Mouse (Mus musculus): ENCODE data around the gene Gm10226. TPM values are rescaled to one million over a fixed set of nuclear protein-coding genes. Genes with fewer than 3 reads are reported as not detected.
"Not testable (repeated sequence)": the region's sequence is repeated elsewhere in the genome, so short reads cannot be mapped to it uniquely, and the experiment has no call there.

The Gm10226 gene
- total RNA-seq (2021): not detected
- long read RNA-seq, experiment 1: 0 reads
- long read RNA-seq, experiment 2: 0 reads

DNA sequence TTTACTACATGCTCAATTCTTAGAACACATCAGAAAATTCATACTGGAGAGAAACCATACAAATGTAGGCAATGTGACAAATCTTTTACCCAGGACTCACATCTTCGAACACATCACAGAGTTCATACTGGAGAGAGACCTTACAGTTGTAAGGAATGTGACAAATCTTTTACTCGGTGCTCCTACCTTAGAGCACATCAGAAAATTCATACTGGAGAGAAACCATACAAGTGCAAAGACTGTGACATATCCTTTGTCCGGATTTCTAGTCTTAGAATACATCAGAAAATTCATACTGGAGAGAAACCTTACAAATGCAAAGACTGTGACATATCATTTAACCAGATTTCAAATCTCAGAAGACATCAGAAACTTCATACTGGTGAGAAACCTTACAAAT is at the start of gene Gm10226:
Gene Gm10226 (plus strand): TSS at position 301 of the 400 bp plus-strand sequence.
- intact Hi-C loops (cut with DNase I): no loop called here
- no peak for DNase-seq

DNA sequence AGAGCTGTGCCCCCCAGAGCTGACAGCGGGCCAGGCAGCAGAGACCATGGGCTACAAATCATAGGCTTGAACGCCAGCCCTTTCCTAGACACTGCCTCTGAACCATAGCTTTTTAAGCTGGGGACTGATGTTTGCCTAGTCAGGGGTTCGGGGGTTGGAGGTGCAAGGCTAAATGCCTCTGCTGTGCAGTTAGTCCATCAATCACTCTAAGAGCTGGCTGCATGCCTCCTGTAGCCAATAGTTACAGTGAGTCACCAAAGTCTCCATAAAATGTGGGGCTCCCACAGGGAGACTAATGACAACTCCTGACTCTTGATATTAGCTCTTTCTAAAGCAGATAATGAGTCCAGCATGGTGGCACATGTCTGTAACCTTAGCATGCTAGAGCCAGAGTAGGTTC is 42.9 kb upstream of the Gm10226 start:
- intact Hi-C loops (cut with DNase I): loop anchor here (2.0 kb wide), 1 partner anchor 30 kb away; no protein-coding TSS in a partner anchor
- no peak for DNase-seq

DNA sequence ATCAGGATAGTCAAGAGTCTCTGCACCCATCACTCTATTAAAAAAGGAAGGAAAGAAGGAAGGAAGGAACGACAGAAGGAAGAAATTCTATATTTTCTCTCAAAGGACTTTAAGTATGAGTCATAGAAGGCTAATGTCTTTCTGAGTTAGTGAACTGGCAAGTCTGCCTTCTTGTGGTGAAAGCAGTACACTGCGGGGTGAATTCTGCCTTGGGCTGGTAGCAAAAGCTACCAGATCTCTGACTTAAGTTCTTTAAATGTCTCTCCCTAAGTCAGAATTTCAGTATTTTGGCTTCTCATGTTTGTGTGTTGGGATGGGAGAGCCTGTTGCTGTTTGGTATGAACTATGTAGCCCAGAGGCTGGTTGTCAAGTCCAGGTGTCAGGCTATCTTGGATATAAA is 41.7 kb upstream of the Gm10226 start:
- no peak for DNase-seq
- intact Hi-C loops (cut with DNase I): loop anchor here (2.0 kb wide), 1 partner anchor 29 kb away; no protein-coding TSS in a partner anchor

DNA sequence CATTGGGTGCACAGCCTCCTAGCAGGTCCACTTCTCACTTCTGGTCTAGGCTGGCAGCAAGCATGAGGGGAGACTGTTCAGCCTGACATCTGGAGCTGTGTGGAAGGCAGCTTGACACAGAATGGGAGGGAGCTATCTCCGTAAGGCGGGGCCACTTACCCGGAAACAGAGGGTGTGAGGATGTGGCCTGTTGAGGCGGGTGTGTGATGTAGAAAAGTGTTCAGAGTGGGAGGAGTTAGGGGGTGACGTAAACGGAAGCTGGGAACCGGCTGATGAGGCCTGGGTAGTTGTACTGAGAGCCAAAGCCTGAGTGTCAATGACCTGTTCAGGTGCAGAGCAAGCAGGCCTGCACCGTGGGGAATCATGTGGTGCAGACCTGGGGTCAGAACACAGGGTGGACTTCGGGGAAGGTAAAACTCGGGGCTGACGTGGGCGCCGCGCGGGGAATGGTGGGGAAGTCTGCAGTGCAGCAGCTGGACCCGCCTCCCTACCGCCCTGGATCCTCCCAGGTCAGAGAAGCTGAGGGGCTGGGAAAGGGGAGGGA is 41.2 kb upstream of the Gm10226 start, which contains the start of gene Zfp983:
Gene Zfp983 (plus strand): TSS at position 261 of the 544 bp plus-strand sequence.
- intact Hi-C loops (cut with DNase I): not testable (repeated sequence)
- peak; percentile 53 to 63 for DNase-seq

DNA sequence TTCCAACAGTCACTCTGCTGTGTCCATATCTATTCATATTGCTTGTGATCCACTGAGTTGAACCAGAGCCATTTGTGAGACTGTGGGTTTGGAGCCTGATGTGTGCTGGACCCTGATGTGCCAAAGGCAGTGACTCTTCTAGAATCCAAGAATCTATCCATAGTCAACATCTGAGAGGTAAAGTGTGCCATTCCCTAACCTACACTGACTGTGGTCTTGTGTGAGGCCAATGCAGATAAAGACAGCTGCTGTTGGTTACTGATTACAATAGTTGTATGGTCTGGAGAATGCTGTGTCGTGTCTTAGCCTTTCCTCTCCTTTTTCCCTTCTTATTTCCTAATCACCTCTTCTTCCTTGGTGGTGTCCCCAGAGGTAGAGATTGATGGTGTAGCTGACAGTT is 12.8 kb upstream of the Gm10226 start:
- intact Hi-C loops (cut with DNase I): loop anchor here (2.0 kb wide), 1 partner anchor 30 kb away; no protein-coding TSS in a partner anchor

DNA sequence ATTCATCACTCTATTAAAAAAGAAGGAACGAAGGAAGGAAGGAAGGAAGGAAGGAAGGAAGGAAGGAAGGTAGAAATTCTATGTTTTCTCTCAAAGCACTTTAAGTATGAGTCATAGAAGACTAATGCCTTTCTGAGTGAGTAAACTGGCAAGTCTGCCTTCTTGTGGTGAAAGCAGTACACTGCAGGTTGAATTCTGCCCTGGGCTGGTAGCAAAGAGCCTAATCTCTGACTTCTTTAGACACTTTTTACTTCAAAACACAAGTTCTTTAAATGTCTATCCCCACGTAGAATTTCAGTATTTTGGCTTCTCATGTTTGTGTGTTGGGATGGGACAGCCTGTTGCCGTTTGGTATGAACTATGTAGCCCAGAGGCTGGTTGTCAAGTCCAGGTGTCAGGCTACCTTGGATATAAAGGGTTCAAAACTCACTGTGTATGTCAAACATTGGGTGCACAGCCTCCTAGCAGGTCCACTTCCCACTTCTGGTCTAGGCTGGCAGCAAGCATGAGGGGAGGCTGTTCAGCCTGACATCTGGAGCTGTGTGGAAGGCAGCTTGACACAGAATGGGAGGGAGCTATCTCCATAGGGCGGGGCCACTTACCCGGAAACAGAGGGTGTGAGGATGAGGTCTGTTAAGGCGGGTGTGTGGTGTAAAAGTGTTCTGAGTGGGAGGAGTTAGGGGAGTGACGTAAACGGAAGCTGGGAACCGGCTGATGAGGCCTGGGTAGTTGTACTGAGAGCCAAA is 12.2 kb upstream of the Gm10226 start:
- intact Hi-C loops (cut with DNase I): loop anchor here (2.0 kb wide), 1 partner anchor 31 kb away; no protein-coding TSS in a partner anchor

More for the DNA sequence above, 12.8 kb upstream of the Gm10226 start:
- DNase-seq: not testable (repeated sequence)

DNA sequence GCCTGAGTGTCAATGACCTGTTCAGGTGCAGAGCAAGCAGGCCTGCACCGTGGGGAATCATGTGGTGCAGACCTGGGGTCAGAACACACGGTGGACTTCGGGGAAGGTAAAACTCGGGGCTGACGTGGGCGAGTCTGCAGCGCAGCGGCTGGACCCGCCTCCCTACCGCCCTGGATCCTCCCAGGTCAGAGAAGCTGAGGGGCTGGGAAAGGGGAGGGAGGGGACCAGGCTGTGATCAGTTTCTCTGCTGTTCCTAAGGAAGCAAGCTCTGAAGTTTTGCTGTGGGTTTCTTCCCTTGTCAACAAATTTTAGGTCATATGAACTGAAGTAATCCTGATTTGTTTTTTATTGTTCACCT is 11.7 kb upstream of the Gm10226 start:
- DNase-seq; intact Hi-C loops (cut with DNase I): not testable (repeated sequence)

More for the DNA sequence above, 12.2 kb upstream of the Gm10226 start:
- DNase-seq: peak; percentile 64 to 76

DNA sequence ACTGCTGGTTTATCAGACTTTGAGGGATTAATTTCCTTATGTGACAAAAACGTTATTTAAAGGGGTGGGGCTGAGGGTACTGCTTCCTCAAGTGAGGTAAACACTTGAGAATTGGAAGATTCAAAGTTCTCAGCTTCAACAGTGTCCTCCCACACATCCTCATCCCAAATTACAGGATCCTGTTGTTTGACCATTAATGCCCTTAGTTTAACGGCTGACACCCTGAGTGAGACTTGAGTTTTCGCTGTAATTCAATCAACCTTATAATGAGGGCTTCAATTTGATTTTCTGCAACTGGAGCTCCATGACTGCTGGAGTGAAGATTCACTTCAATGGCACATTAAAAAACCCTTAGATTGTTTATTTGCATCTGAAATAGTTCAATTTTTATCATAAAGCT is 1.7 kb downstream of the Gm10226 start:
- intact Hi-C loops (cut with DNase I): loop anchor here (2.0 kb wide), 1 partner anchor 31 kb away; no protein-coding TSS in a partner anchor
- DNase-seq: no peak

DNA sequence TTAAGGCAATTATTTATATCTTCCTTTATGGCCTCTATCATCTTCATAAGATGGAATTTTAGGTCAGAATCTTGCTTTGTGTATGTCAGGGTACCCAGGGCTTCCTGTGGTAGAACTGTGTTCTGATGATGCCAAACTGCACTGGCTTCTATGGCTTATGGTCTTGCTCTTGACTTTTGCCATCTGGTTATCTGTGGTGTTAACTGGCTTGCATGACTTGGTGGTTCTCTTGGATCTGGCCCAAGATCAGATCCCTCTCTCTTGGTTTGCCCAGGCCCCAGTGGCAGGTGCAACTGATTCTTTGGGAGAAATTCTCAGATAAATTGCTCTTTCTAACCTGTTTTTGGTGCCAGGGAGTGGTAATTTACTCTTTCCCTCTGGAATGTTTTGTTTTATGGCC is 4.4 kb downstream of the Gm10226 start:
- intact Hi-C loops (cut with DNase I): no loop called here

DNA sequence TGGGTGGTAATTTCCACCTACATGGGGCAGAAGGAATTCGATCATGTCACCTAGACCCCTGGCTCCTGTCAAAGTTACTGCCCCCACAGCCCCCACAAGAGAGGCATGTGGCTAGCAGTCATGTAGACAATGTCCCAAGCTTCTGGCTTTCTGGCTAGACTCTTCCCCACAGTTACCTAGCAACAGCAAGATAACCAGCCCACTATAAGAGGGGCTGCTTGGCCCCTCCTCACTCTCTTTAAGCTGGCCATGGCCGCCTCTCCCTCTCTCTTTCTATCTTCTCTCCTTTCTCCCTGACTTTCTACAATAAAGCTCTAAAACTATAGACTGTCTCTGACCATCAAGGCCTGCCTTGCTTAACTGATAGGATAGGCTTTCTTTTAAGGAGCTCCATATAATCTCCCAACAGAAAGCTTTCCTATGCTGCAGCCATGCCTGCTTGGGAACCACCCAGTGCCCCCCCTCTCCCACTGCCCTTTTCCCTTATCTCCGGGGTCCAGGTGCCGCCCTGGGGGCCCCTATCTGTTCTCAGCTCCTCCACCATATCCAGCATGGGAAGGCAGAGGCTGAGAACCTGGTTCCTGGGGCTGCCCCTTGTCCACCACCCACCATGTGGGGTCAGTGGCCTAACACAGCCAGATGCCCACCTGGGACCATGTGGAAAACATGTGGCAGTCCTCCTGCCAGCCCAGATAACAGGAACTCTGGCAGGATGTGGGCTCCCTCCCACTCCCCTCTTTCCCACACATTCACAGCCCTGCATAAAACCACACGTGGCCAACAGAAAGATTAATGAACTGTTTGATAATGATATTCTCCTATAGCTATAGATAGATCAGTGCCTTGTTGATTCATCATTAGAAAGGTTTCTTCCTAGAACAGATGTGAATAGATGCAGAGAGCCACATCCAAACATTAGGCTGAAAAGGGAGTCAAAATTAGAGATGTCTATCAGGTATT is 10.9 kb downstream of the Gm10226 start:
- intact Hi-C loops (cut with DNase I): no loop called here
- no peak for DNase-seq

More for the DNA sequence above, 4.4 kb downstream of the Gm10226 start:
- DNase-seq: no peak

DNA sequence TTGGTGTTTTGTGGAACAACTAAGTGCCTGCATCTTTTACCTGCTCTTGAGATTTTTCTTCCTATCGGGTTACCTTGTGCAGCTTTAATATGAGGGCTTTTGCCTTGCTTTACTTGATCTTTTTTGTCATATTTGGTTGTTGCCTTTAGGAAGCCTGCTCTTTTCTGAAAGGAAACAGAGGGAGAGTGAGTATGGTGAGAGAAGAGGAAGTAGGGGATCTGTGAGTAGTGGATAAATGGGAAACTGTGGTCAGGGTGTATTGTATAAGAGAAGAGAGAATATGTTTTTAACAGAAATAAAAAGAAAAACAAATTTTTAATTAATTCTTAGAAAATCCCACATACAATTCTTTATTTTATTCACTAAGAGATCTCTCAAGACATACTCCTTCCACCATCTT is 11.8 kb downstream of the Gm10226 start:
- no peak for DNase-seq
- intact Hi-C loops (cut with DNase I): no loop called here

DNA sequence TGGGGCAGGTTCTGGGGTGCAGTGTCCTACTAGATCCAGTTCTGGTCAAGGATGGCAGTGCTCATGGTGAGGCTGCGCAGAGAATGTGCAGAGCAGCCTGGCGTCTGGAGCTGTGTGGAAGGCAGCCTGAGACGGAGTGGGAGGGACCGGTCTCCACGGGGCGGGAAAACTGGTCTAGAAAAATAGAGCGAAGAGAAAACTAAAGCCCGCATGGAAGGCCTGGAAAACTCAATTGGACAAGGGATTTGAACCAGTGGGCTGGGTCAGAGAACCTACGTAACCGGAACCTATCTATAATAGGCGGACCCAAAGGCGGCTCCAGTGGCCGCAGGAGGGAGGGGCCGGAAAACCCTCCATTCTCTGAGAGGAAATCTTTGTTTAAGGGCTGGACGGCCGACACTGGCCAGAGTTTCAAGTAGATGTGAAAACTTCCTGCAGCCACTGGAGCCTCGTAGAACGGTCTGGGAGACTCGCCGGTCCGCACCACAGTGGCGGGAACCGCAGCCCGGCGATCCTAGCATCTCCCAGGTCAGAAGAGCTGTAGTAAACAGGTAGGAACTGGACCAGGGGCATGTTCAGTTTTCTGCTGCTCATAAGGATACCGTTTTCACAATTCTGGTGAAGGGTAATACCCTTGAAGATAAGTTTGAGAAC is 15.8 kb downstream of the Gm10226 start, which contains the start of gene Zfp760:
Gene Zfp760 (plus strand): TSS at position 399 of the 654 bp plus-strand sequence.
- peak; percentile 66 to 73 for DNase-seq
- intact Hi-C loops (cut with DNase I): no loop called here

DNA sequence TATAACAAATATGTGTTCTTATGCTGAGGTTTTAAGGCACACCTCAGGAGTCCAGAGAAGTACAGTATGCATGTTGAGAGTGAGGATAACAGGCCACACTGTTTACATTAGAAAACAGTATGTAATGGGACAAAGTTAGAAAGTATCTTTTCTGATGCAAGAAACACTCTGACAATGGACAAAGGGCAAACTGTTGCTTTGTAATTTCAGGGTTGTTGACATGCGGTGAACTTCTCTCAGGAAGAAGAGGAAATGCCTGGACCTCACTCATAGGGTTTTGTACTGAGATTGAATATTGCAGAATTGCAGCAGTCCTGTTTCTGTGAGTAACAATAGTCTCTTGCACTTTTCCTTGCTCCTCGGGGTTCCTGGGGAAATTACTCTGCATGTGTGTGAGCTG is 16.7 kb downstream of the Gm10226 start:
- DNase-seq: no peak
- intact Hi-C loops (cut with DNase I): no loop called here

DNA sequence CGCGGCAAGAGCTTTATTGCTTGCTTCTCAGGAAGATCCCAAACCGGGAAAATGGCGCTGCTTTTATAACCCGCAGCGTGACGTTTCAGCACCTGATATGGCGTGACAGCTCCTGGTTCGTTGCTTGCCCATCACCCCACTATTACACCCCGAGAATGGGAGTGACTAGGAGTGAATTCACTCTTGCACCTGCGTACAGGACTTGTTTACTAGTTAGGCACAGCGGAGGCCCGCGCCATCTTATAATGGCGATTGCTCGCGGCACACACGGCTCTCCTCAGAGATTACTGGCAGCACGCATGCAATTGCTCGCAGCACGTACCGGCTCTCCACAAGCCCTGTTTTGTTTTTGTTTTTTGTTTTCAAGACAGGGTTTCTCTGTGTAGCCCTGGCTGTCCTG is 38.8 kb downstream of the Gm10226 start, which contains the start of gene Zfp229:
Gene Zfp229 (plus strand): TSS at position 301 of the 400 bp plus-strand sequence.
- intact Hi-C loops (cut with DNase I); DNase-seq: not testable (repeated sequence)

DNA sequence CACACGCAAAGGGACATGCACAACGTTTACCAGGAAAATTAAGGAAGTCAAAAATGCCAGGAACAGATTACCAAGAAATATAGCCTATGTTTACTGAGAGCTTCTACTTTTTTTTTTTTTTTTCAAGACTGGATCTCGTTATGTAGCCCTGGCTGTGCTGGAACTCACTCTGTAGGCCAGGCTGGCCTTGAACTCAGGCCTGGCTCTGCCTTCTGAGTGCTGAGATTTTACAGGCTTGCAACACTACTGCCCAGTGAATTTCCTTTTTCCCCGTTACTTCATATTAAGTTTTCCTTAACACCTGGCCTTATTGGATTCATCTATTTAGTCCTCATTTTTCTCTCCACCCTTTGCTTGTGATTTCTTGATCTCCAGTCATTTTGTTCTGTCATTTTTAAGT is 41.4 kb downstream of the Gm10226 start:
- intact Hi-C loops (cut with DNase I): no loop called here

DNA sequence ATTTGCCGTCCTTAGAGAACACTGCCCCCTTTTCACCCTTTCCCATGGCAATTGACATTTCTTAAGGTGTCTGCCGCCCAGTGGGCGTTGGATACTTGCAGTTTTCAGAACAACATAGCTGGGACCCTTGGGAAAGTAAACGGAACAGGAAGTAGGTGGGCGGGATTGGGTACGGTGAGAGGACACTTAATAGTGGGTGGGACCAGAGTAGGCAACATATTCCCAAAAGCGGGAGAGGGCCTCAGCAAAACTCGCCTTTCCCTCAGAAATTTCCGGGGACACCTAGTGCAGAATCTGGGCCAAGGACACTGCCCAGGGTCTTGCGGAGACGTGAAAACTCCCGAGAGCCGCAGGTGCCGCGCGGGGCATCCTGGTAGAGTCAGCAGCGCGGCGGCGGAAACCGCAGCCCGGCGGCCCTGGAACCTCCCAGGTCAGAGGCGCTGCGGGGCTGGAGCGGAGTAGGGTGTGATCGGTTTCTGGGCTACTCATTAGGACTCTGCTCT is 41.9 kb downstream of the Gm10226 start:
- intact Hi-C loops (cut with DNase I): no loop called here
- peak; percentile 59 to 75 for DNase-seq

More for the DNA sequence above, 41.4 kb downstream of the Gm10226 start:
- no peak for DNase-seq
